Mouse (Mus musculus) ES-Bruce4 (cell line): ENCODE results near the gene Hnrnpa0. TPM values are rescaled to one million over a fixed set of nuclear protein-coding genes. Genes with fewer than 3 reads are reported as not detected.
"Not testable (repeated sequence)": the region's sequence is repeated elsewhere in the genome, so short reads cannot be mapped to it uniquely, and the experiment has no call there.

Experiments
- H3K27ac ChIP-seq: 2 replicates; pipeline ENCODE4 v1.5.1; 2012; ENCODE audit warnings: low read length, inconsistent platforms; ENCODE audit not compliant: insufficient read depth
- H3K27me3 ChIP-seq: 2 replicates; pipeline ENCODE4 v1.6.1; 2012; ENCODE audit warnings: mild to moderate bottlenecking, low read length, inconsistent platforms; ENCODE audit not compliant: control insufficient read depth, poor library complexity, insufficient read depth, severe bottlenecking
- H3K36me3 ChIP-seq: 2 replicates; pipeline ENCODE4 v1.6.1; 2012; ENCODE audit warnings: inconsistent platforms, mild to moderate bottlenecking, low read length, moderate library complexity; ENCODE audit not compliant: control insufficient read depth, poor library complexity, insufficient read depth, severe bottlenecking
- H3K4me1 ChIP-seq: one replicate; pipeline ENCODE4 v1.8.1; 2011; ENCODE audit warnings: low read length; ENCODE audit not compliant: control insufficient read depth, insufficient read depth
- H3K4me3 ChIP-seq: 2 replicates; pipeline ENCODE4 v1.5.1; 2011; ENCODE audit warnings: low read depth, mild to moderate bottlenecking, low read length
- H3K9ac ChIP-seq: 2 replicates; pipeline ENCODE4 v1.6.1; 2012; ENCODE audit warnings: low read depth, mild to moderate bottlenecking, inconsistent platforms; ENCODE audit not compliant: poor library complexity, severe bottlenecking
- H3K9me3 ChIP-seq: replicated peaks from 2 replicates; pipeline ENCODE4 v1.6.1; 2012; ENCODE audit warnings: mild to moderate bottlenecking, low read length, inconsistent platforms; ENCODE audit not compliant: control insufficient read depth, poor library complexity, insufficient read depth, severe bottlenecking
- CTCF ChIP-seq: IDR thresholded peaks from one replicate; pipeline ENCODE4 v1.8.1; 2011; ENCODE audit warnings: low read depth, low read length
- EP300 ChIP-seq: IDR thresholded peaks from 2 replicates; pipeline ENCODE4 v1.6.1; 2011; ENCODE audit warnings: low read depth, low read length; ENCODE audit not compliant: insufficient read depth
- POLR2A ChIP-seq: IDR thresholded peaks from one replicate; pipeline ENCODE4 v1.8.1; 2011; ENCODE audit warnings: low read length; ENCODE audit not compliant: insufficient read depth
- polyA plus RNA-seq: library from polyadenylated mRNA; stranded (reverse); fragments of >200 nt; gene quantifications from 2 replicates; pipeline ENCODE4 v1.2.4, GENCODE M21; 2011; ENCODE audit warnings: low read depth; ENCODE audit not compliant: missing spikeins, insufficient read depth, insufficient read length

The Hnrnpa0 gene
- polyA plus RNA-seq, 1 experiment: 166 TPM

DNA sequence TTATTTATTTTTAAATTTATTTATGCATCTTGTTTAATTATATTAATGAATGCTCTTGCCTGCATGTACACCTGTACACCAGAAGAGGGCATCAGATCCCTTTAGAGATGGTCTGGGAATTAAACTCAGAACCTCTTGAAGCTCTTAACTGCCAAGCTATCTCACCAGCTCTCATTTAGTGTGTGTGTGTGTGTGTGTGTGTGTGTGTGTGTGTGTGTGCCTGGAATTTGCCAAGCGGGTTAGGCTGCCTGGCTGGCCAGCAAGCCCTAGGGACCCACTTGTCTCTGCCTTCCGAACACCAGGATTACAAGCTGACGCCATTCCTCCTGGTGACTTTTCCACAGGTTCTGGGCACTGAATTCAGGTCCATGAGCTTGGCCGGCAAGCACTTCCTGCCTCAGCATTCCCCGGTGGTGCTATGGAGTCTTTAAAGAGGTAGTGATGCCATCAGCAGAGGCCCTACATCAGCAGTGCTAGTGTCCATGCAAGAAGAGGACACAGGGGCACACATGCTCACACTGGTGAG lies 20.7 kb upstream of the Hnrnpa0 start:
- H3K36me3 ChIP-seq: no peaks in the 10 kb centered on the region
- H3K4me1 ChIP-seq: no peaks in the 10 kb centered on the region
- H3K9ac ChIP-seq: peak overlapping the region; percentile 46; the same call in 1 of the 2 replicates
- H3K27me3 ChIP-seq: no peaks in the 10 kb centered on the region
- no peak overlapping the region for H3K4me3 ChIP-seq
- H3K27ac ChIP-seq: no peak overlapping the region
- peaks cover 2% of the 10 kb centered on the region; the same call in 1 of the 2 replicates for H3K9me3 ChIP-seq
- peak; percentile 3 for TF ChIP-seq CTCF
- TF ChIP-seq EP300: no peak
- no peak for TF ChIP-seq POLR2A

DNA sequence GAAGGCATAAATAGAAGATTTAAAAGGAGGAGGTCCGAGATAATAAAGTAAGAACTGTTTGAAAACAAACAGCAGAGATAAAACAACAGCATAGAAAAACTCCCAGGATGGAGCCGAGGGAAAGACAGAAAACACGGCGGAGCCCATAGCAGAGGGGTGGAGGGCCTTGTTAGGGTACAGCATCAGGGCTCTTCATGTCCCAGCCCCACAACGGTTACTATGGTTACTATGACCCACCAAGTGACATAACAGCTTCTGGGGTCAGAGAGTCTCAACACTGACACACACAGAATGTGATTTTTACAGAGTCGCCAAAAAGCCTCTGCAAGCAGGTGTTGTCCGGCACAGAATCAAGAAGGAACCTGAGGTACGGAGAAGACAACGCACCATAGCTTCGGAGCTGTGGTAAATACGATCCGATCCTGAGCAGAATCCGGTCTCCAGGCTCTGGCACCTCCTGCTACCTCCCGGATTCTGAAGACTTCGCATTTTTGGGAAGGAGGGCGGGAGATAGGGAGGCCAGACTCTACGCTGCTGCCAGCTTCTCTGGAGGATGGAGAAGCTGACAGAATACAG lies 20.0 kb upstream of the Hnrnpa0 start:
- H3K9me3 ChIP-seq: peaks cover 2% of the 10 kb centered on the region; the same call in 1 of the 2 replicates
- no peak overlapping the region for H3K27ac ChIP-seq
- H3K4me1 ChIP-seq: no peaks in the 10 kb centered on the region
- H3K36me3 ChIP-seq: no peaks in the 10 kb centered on the region
- peak overlapping the region; percentile 39 for H3K4me3 ChIP-seq
- TF ChIP-seq EP300: no peak
- no peak for TF ChIP-seq POLR2A
- no peak for TF ChIP-seq CTCF
- no peaks in the 10 kb centered on the region for H3K27me3 ChIP-seq
- peak overlapping the region; percentile 46; the same call in 1 of the 2 replicates for H3K9ac ChIP-seq

DNA sequence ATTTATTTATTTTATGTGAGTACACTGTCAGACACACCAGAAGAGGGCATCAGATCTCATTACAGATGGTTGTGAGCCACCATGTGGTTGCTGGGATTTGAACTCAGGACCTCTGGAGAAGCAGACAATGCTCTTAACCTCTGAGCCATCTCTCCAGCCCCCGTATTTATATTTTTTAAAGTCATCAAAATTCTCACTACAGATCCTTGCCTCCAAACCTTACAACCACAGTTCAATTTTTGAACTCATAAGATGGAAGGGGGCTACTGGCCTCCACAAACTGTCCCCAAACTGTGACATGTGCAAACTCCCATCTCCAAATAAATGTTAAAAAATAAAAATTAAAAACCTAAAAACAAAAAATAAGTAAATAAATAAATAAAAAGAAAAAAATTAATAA lies 19.4 kb upstream of the Hnrnpa0 start:
- no peaks in the 10 kb centered on the region for H3K36me3 ChIP-seq
- peaks cover 2% of the 10 kb centered on the region; the same call in 1 of the 2 replicates for H3K9me3 ChIP-seq
- no peaks in the 10 kb centered on the region for H3K27me3 ChIP-seq
- H3K9ac ChIP-seq: no peak overlapping the region
- H3K4me3 ChIP-seq: no peak overlapping the region
- TF ChIP-seq EP300 (no peak), CTCF (no peak), POLR2A (no peak)
- H3K4me1 ChIP-seq: no peaks in the 10 kb centered on the region
- H3K27ac ChIP-seq: no peak overlapping the region

DNA sequence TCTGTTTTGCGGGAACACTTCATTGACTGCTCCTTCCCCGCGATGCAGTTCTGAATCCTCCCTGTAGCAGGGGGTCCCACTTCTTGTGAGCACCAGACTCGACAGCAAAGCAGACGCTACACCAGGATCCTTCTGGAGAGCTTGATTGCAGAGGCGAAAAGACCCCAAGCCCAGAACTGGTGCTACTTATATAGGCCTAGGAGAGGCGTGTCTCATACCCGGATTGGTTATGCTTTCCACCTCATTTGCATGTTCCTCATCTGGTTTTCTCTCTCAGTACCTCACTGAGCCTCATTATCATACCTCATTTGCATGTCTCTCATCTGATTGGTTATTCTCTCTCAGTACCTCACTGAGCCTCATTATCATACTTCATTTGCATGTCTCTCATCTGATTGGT lies 18.2 kb upstream of the Hnrnpa0 start:
- H3K27ac ChIP-seq: not testable (repeated sequence)

DNA sequence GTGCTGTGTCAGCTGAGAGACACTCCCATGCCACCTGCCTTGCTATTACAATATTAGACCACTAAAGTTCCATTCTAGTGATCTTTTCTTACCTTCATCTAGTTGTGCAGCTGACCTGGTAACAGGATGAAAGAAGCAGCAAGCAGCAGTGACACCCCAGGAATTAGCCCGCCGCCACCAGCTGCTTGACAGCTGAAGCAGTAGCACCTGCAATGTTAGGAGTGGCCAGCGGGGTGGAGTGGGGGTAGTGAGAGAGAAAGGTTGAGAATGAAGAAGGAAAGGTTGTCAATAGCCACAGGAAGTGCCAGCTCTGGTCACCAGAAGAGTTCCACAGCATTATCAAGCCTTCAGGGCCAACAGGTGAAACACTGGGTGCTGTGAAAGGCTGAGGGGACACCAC lies 3.3 kb upstream of the Hnrnpa0 start:
- H3K36me3 ChIP-seq: peaks cover 10% of the 10 kb centered on the region
- H3K27ac ChIP-seq: no peak overlapping the region
- no peaks in the 10 kb centered on the region for H3K27me3 ChIP-seq
- H3K4me1 ChIP-seq: no peaks in the 10 kb centered on the region
- no peak for TF ChIP-seq CTCF
- TF ChIP-seq POLR2A: no peak
- no peak overlapping the region for H3K9ac ChIP-seq
- no peaks in the 10 kb centered on the region; the same call in 1 of the 2 replicates for H3K9me3 ChIP-seq
- no peak overlapping the region for H3K4me3 ChIP-seq

More for the DNA sequence above, 18.2 kb upstream of the Hnrnpa0 start:
- H3K9ac ChIP-seq, H3K9me3 ChIP-seq, H3K27me3 ChIP-seq, H3K4me1 ChIP-seq, H3K36me3 ChIP-seq, H3K4me3 ChIP-seq: not testable (repeated sequence)

DNA sequence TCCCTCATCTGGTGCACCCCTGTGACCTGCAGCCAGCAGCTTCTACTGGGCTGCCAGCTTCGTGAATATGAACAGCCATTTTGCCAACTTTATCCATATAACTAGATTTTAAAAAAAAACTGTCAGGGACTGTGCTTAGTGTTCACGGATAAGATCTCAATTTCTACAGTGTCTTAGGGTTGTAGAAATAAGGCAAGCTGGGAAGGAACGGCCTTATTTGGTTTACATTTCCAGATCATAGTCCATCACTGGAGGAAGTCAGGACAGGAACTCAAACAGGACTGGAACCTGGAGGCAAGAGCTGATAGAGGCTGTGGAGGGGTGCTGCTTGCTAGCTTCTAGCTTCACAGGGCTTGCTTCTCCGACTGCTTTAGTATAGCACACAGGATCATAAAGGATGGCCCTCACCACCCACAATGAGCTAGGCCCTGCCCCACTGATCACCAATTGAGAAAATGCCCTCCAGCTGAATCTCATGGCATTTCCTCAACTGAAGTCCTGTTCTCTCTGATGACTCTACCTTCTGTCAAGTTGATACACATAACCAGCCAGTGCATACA lies 1.4 kb upstream of the Hnrnpa0 start:
- peak overlapping the region; percentile 95 for H3K9ac ChIP-seq
- no peaks in the 10 kb centered on the region for H3K9me3 ChIP-seq
- no peaks in the 10 kb centered on the region for H3K27me3 ChIP-seq
- peak overlapping the region; percentile 85 for H3K4me3 ChIP-seq
- no peaks in the 10 kb centered on the region for H3K4me1 ChIP-seq
- H3K27ac ChIP-seq: peak overlapping the region; percentile 89
- TF ChIP-seq EP300 (no peak), CTCF (no peak), POLR2A (no peak)
- peaks cover 17% of the 10 kb centered on the region for H3K36me3 ChIP-seq
